Mouse (Mus musculus): ENCODE measurements at regions not wholly inside any gene's neighbourhood (a gene's known extent, or its start where the extent isn't known, plus 50 kb on each side); places are given as distances from the start of the nearest gene placed in this dataset.

- no peak for ATAC-seq
Measured at GRCm38 (mm10) chr4:62890588-62891580, 74.5 kb upstream of the Zfp618 start.

- no peak for ATAC-seq
Measured at GRCm38 (mm10) chr4:62912891-62913290, 52.5 kb upstream of the Zfp618 start.

Measured in inflammation-experienced regulatory T-cells, adult 6 months (primary cell).